Mouse (Mus musculus) kidney, postnatal 0 days (tissue): Measurements from ENCODE around the gene Rprd2. TPM values are rescaled to one million over a fixed set of nuclear protein-coding genes. Genes with fewer than 3 reads are reported as not detected.

Source experiments
- ATAC-seq: fragments of 200-750 bp; cut with Nextera tagmentation; replicated peaks from 2 replicates; pipeline ENCODE4 v1.8.0; 2017; ENCODE audit warnings: low read depth, moderate number of reproducible peaks, moderate TSS enrichment, moderate library complexity; ENCODE audit not compliant: low FRiP score
- DNase-seq: peaks from one replicate; pipeline ENCODE4 v3.0.0-alpha.2; 2016; ENCODE audit warnings: low spot score
- H3K27ac ChIP-seq: fragments of 300-500 bp; sonication (generic); 2 replicates; pipeline ENCODE4 v1.5.1; 2014; ENCODE audit warnings: mild to moderate bottlenecking
- H3K27me3 ChIP-seq: fragments of 300-500 bp; sonication (generic); 2 replicates; pipeline ENCODE4 v1.6.1; 2014; ENCODE audit warnings: low read length, mixed read lengths; ENCODE audit not compliant: insufficient read depth
- H3K36me3 ChIP-seq: fragments of 300-500 bp; sonication (generic); 2 replicates; pipeline ENCODE4 v1.6.1; 2014; ENCODE audit warnings: low read length, mixed read lengths; ENCODE audit not compliant: insufficient read depth
- H3K4me1 ChIP-seq: fragments of 300-500 bp; sonication (generic); replicated peaks from 2 replicates; pipeline ENCODE4 v1.6.1; 2014; ENCODE audit warnings: antibody characterized with exemption, low read length, mixed read lengths; ENCODE audit not compliant: insufficient read depth
- H3K4me2 ChIP-seq: fragments of 300-500 bp; sonication (generic); 2 replicates; pipeline ENCODE4 v1.6.1; 2014; ENCODE audit warnings: mild to moderate bottlenecking, low read length, moderate library complexity, mixed read lengths
- H3K4me3 ChIP-seq: fragments of 300-500 bp; sonication (generic); replicated peaks from 2 replicates; pipeline ENCODE4 v1.5.1; 2014; ENCODE audit warnings: low read depth, low read length
- H3K9ac ChIP-seq: fragments of 300-500 bp; sonication (generic); 2 replicates; pipeline ENCODE4 v1.6.1; 2014; ENCODE audit warnings: low read depth, low read length
- H3K9me3 ChIP-seq: fragments of 300-500 bp; sonication (generic); replicated peaks from 2 replicates; pipeline ENCODE4 v1.6.1; 2016; ENCODE audit warnings: low read length, inconsistent platforms, mixed read lengths
- CTCF ChIP-seq: IDR thresholded peaks from 2 replicates; pipeline ENCODE4 v1.5.1; 2016; ENCODE audit warnings: antibody characterized with exemption, low read depth, mild to moderate bottlenecking, moderate library complexity
- WGBS: fragments of 180-500 bp; shearing (Covaris S2); extraction: QIAGEN DNeasy Blood & Tissue Kit; methylation state at CpG from one replicate; pipeline ENCODE4 v1.1.7; 2014; 5-methylcytosine and 5-hydroxymethylcytosine counted together
- polyA plus RNA-seq: library from polyadenylated mRNA; unstranded; fragments of >200 nt; fragmentation: Nextera tagmentation; extraction: Ambion mirVana; gene quantifications from 2 replicates; pipeline ENCODE4 v1.2.1, GENCODE M21; 2015

Gene Rprd2
- polyA plus RNA-seq, 1 experiment from 2014 or later, result 15.1 TPM

DNA sequence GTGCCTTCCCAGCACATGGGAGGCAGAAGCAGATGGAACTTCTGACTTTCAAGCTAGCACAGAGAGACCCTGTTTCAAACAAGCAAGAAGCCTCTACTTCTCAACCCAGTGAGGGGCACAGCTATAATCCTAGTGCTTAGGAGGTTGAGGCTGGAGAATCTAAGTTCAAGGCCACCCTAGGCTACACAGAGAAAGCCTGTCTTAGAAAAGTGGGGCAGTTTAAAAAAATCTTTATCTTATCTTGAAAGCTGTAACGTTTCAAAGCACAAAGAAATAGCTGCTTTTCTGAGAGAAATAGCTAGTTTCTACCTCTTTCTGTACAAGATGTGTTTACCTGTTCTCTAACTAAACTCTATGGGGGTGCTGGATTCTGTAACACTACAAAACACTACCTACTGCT lies 12.0 kb downstream of the Rprd2 start:
- Histone ChIP-seq H3K4me2 (no peak overlapping the region), H3K27ac (no peak overlapping the region), H3K9ac (no peak overlapping the region), H3K4me1 (no peaks in the 10 kb centered on the region), H3K27me3 (no peaks in the 10 kb centered on the region), H3K9me3 (no peaks in the 10 kb centered on the region), H3K36me3 (peaks cover 8% of the 10 kb centered on the region; the same call in 1 of the 2 replicates), H3K4me3 (no peak overlapping the region)
- no peak for DNase-seq
- no peak for TF ChIP-seq CTCF
- WGBS, result 85% methylated on average over 1 of the region's 1 CpGs
- ATAC-seq, result no peak

DNA sequence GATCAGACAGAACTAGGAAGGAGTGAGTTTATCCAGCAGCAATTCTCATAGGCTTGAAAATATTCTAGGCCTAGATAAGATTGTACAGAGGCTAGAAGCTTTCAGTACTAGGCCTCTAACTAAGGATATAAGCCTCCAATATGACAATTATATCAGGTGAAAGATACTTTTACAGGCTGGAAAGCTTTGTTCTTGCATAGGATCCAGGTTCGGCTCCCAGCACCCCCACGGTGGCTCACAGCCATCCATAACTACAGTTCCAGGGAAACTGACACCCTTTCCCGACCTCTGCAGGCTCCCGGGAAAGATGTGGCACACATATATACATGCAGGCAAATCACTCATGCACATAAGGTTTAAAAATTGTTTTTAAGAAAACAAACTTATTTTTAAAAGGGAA lies 14.8 kb downstream of the Rprd2 start:
- H3K4me3 ChIP-seq, result no peak overlapping the region
- H3K9ac ChIP-seq, result no peak overlapping the region
- no peak overlapping the region for H3K4me2 ChIP-seq
- WGBS, result 98% methylated on average over 4 of the region's 4 CpGs
- no peak for TF ChIP-seq CTCF
- no peak overlapping the region for H3K27ac ChIP-seq
- DNase-seq (no peak), ATAC-seq (no peak)
- H3K9me3 ChIP-seq, result no peaks in the 10 kb centered on the region
- H3K4me1 ChIP-seq, result no peaks in the 10 kb centered on the region
- peaks cover 8% of the 10 kb centered on the region; the same call in 1 of the 2 replicates for H3K36me3 ChIP-seq
- H3K27me3 ChIP-seq, result no peaks in the 10 kb centered on the region

- Histone ChIP-seq H3K27me3 (no peaks in the 10 kb centered on the region), H3K4me1 (no peaks in the 10 kb centered on the region), H3K27ac (no peak overlapping the region), H3K9me3 (no peaks in the 10 kb centered on the region), H3K9ac (no peak overlapping the region), H3K4me2 (no peak overlapping the region), H3K4me3 (no peak overlapping the region), H3K36me3 (no peaks in the 10 kb centered on the region)
- TF ChIP-seq CTCF, result no peak
- WGBS, result 76% methylated on average over 4 of the region's 4 CpGs
- DNase-seq (no peak), ATAC-seq (no peak)
These were observed 19.9 kb downstream of the Rprd2 start for GRCm38 (mm10) chr3:95798756-95799155.

DNA sequence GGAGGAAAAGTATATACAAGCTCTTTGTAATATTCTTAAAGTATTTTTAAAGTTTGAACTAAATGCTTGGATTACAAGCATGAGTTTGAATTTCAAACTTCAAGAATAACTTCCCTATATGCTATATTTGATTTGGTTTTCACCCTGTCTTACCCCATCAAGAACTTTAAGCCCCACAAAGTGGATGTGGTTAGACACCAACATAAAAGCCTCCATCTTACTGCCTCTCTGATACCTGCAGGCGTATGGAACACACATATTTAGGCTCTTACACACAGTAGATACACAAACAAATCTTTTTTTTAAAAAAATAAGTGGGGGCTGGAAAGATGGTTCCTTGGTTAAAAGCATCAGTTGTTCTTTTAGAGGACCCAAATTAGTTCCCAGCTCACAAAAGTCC lies 24.4 kb downstream of the Rprd2 start:
- Histone ChIP-seq H3K27me3 (no peaks in the 10 kb centered on the region), H3K9me3 (no peaks in the 10 kb centered on the region), H3K27ac (no peak overlapping the region), H3K4me3 (no peak overlapping the region), H3K9ac (no peak overlapping the region), H3K4me1 (no peaks in the 10 kb centered on the region), H3K36me3 (no peaks in the 10 kb centered on the region), H3K4me2 (no peak overlapping the region)
- DNase-seq (no peak), ATAC-seq (no peak)
- TF ChIP-seq CTCF, result no peak
- WGBS, result 82% methylated on average over 1 of the region's 1 CpGs

GRCm38 (mm10) chr3:95793662-95794061 lies 25.0 kb downstream of the Rprd2 start:
- DNase-seq, result no peak
- no peak for TF ChIP-seq CTCF
- Histone ChIP-seq H3K4me2 (no peak overlapping the region), H3K4me3 (no peak overlapping the region), H3K27me3 (no peaks in the 10 kb centered on the region), H3K27ac (no peak overlapping the region), H3K9ac (no peak overlapping the region), H3K4me1 (no peaks in the 10 kb centered on the region), H3K9me3 (no peaks in the 10 kb centered on the region), H3K36me3 (no peaks in the 10 kb centered on the region)
- 57% methylated on average over 2 of the region's 2 CpGs for WGBS
- no peak for ATAC-seq

- no peak for ATAC-seq
- Histone ChIP-seq H3K4me3 (no peak overlapping the region), H3K9ac (no peak overlapping the region), H3K4me1 (no peaks in the 10 kb centered on the region), H3K36me3 (peaks cover 51% of the 10 kb centered on the region), H3K27me3 (no peaks in the 10 kb centered on the region), H3K27ac (no peak overlapping the region), H3K9me3 (no peaks in the 10 kb centered on the region), H3K4me2 (no peak overlapping the region)
- 90% methylated on average over 4 of the region's 4 CpGs for whole genome bisulfite sequencing
- DNase-seq, result no peak
- no peak for TF ChIP-seq CTCF
These were observed 33.2 kb downstream of the Rprd2 start for GRCm38 (mm10) chr3:95785501-95785900.

- Histone ChIP-seq H3K4me3 (no peak overlapping the region), H3K4me2 (no peak overlapping the region), H3K36me3 (peaks cover 23% of the 10 kb centered on the region), H3K27ac (no peak overlapping the region), H3K4me1 (no peaks in the 10 kb centered on the region), H3K9ac (no peak overlapping the region), H3K9me3 (no peaks in the 10 kb centered on the region), H3K27me3 (no peaks in the 10 kb centered on the region)
- peak; percentile 51 for DNase-seq
- no peak for ATAC-seq
- peak; percentile 75 for TF ChIP-seq CTCF
These were observed 46.7 kb downstream of the Rprd2 start for GRCm38 (mm10) chr3:95771985-95772384.
